Mouse (Mus musculus) cerebellum, adult 8-10 months (tissue): ENCODE results near the gene Gm10428.

Source experiments
- DNase-seq: peaks from one replicate; pipeline ENCODE4 v3.0.0; 2022

Gm10428 gene

DNA sequence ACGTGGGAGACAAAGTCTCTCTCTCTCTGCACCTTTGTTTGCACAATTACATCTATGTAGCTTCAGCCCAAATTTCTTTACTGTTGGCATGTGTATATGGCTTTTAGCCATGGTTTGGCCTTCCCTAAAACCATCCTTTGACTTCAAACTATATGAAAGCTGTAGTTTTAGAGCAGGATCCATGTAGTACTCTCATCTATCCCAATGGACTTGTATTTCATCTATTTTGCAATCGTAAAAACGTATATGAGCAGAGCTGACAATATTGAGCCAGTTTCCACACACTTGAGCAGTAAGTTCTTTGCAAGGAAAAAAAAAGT is 36.7 kb downstream of the Gm10428 start:
- DNase-seq = no peak
